Mouse (Mus musculus) heart, embryonic 12.5 days (tissue): ENCODE results near the gene Gm8909. TPM values are rescaled to one million over a fixed set of nuclear protein-coding genes. Genes with fewer than 3 reads are reported as not detected.
"Not testable (repeated sequence)": the region's sequence is repeated elsewhere in the genome, so short reads cannot be mapped to it uniquely, and the experiment has no call there.

Experiments used
- ATAC-seq: fragments of 200-750 bp; cut with Nextera tagmentation; 2 replicates; pipeline ENCODE4 v1.8.0; 2017; ENCODE audit warnings: moderate TSS enrichment, moderate library complexity; ENCODE audit not compliant: insufficient number of reproducible peaks, low FRiP score
- H3K27ac ChIP-seq: fragments of 300-500 bp; sonication (generic); 2 replicates; pipeline ENCODE4 v1.5.1; 2016; ENCODE audit warnings: mild to moderate bottlenecking, moderate library complexity; ENCODE audit not compliant: poor library complexity, severe bottlenecking
- H3K27me3 ChIP-seq: fragments of 300-500 bp; sonication (generic); replicated peaks from 2 replicates; pipeline ENCODE4 v1.6.1; 2016; ENCODE audit warnings: mild to moderate bottlenecking, moderate library complexity
- H3K36me3 ChIP-seq: fragments of 300-500 bp; sonication (generic); 2 replicates; pipeline ENCODE4 v1.6.1; 2016; ENCODE audit warnings: mild to moderate bottlenecking, moderate library complexity
- H3K4me1 ChIP-seq: fragments of 300-500 bp; sonication (generic); replicated peaks from 2 replicates; pipeline ENCODE4 v1.6.1; 2016; ENCODE audit warnings: mild to moderate bottlenecking
- H3K4me2 ChIP-seq: fragments of 300-500 bp; sonication (generic); 2 replicates; pipeline ENCODE4 v1.6.1; 2016; ENCODE audit warnings: mild to moderate bottlenecking, moderate library complexity
- H3K4me3 ChIP-seq: fragments of 300-500 bp; sonication (generic); 2 replicates; pipeline ENCODE4 v1.5.1; 2016; ENCODE audit warnings: mild to moderate bottlenecking
- H3K9ac ChIP-seq: fragments of 300-500 bp; sonication (generic); 2 replicates; pipeline ENCODE4 v1.6.1; 2016; ENCODE audit warnings: mild to moderate bottlenecking, moderate library complexity
- H3K9me3 ChIP-seq: fragments of 300-500 bp; sonication (generic); replicated peaks from 2 replicates; pipeline ENCODE4 v1.6.1; 2016; ENCODE audit warnings: mild to moderate bottlenecking, moderate library complexity
- WGBS: fragments of 180-500 bp; shearing (Covaris S2); methylation state at CpG from one replicate; pipeline ENCODE4 v1.1.7; 2016; 5-methylcytosine and 5-hydroxymethylcytosine counted together
- polyA plus RNA-seq: library from polyadenylated mRNA; unstranded; fragments of >200 nt; fragmentation: Nextera tagmentation; extraction: Ambion mirVana; gene quantifications from 2 replicates; pipeline ENCODE4 v1.2.1, GENCODE M21; 2016

Gm8909 gene
- polyA plus RNA-seq, 1 experiment from 2014 or later: not detected

DNA sequence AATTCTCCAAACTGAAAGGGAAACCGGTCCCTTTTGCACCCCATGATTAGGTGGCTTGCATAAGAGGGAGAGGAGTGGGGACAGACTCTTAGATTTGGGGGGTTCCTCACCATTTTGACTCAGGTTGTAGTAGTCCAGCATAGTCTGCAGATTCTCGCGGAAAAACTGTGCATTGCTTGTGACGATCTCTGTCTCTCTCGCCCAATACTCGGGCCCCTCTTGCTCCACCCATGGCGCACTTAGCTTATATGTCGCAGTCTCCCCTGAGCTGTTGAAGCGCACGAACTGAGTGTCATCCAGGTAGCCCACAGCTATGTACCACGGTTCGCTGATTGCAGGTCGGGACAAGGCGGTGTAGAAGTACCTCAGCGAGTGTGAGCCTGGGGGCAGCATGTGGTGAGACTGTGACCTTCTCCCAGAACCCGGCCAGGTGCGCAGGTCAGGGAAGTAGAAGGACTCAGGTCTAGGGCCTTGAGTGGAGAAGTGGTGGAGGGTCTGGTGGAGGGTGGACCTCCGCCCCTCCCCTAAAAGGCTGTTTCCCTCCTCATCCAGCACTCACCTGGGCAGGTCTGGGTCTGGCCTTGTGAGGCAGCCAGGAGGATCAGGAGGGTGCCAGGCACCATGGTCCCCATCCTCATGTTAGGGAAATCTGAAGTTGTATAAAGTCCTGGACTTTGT lies 21.3 kb upstream of the Gm8909 start:
- H3K9me3 ChIP-seq: no peaks in the 10 kb centered on the region
- H3K4me3 ChIP-seq: no peak overlapping the region
- H3K9ac ChIP-seq: no peak overlapping the region
- 28% methylated on average over 18 of the region's 18 CpGs for WGBS
- H3K4me1 ChIP-seq: no peaks in the 10 kb centered on the region
- H3K27me3 ChIP-seq: peaks cover 88% of the 10 kb centered on the region
- H3K4me2 ChIP-seq: no peak overlapping the region
- no peak for ATAC-seq
- H3K27ac ChIP-seq: no peak overlapping the region
- no peaks in the 10 kb centered on the region for H3K36me3 ChIP-seq

- no peak overlapping the region for H3K9ac ChIP-seq
- no peak overlapping the region for H3K4me3 ChIP-seq
- H3K27me3 ChIP-seq: peaks cover 83% of the 10 kb centered on the region
- no peak overlapping the region for H3K27ac ChIP-seq
- no peaks in the 10 kb centered on the region for H3K4me1 ChIP-seq
- ATAC-seq: no peak
- H3K36me3 ChIP-seq: no peaks in the 10 kb centered on the region
- no peak overlapping the region for H3K4me2 ChIP-seq
- no peaks in the 10 kb centered on the region for H3K9me3 ChIP-seq
- 44% methylated on average over 3 of the region's 3 CpGs for WGBS
Measured at GRCm38 (mm10) chr17:36187540-36187939, 19.2 kb upstream of the Gm8909 start.

DNA sequence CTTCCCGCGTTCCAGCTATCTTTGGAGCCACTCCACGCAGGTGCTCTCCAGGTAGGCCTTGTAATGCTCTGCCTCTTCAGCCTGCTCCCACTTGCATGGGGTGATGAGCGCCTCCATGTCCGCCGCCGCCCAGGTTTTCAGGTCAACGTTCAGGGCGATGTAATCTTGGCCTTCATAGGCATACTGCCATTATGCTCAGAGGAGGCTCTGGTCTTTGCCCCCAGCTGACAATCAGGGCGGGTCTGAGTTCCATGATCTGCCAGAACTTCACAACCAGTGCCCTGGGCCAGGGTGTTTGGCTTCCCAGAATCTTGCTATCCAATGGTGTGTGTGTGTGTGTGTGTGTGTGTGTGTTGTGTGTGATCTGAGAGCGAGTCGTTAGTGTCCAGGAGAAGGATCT lies 13.9 kb upstream of the Gm8909 start:
- H3K27me3 ChIP-seq: peaks cover 60% of the 10 kb centered on the region
- WGBS: 68% methylated on average over 12 of the region's 12 CpGs
- H3K4me1 ChIP-seq: 0 out of 2 replicates have a peak, but pooled peaks cover 4% of the 10 kb centered on the region
- no peaks in the 10 kb centered on the region for H3K36me3 ChIP-seq
- no peaks in the 10 kb centered on the region for H3K9me3 ChIP-seq
- H3K4me2 ChIP-seq: no peak overlapping the region
- H3K9ac ChIP-seq: no peak overlapping the region
- ATAC-seq: no peak
- H3K4me3 ChIP-seq: no peak overlapping the region
- no peak overlapping the region for H3K27ac ChIP-seq

DNA sequence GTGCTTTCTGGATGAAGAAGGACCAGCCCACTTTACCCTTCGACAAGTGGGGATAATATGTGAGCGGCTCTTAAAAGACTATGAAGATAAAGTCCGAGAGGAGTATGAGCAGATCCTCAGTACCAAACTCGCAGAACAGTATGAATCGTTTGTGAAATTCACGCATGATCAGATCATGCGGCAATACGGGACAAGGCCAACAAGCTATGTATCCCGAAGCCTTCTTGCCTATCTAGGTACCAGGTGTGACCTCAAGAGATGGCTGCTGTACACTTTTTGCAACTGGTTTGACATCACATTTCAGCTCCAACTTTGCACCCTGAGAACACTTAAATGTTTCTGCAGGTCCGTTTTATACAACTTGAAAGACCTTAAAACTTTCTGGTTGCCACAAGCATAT lies 11.1 kb upstream of the Gm8909 start:
- H3K4me1 ChIP-seq, H3K36me3 ChIP-seq, ATAC-seq, H3K9me3 ChIP-seq, H3K27ac ChIP-seq: not testable (repeated sequence)
- Histone ChIP-seq H3K4me2 (peak overlapping the region; percentile 84), H3K4me3 (peak overlapping the region; percentile 48), H3K27me3 (peaks cover 34% of the 10 kb centered on the region), H3K9ac (peak overlapping the region; percentile 62; the same call in 1 of the 2 replicates)
- 13% methylated on average over 10 of the region's 10 CpGs for WGBS

GRCm38 (mm10) chr17:36178938-36179337 lies 10.6 kb upstream of the Gm8909 start:
- ATAC-seq: not testable (repeated sequence)
- WGBS: under 1% methylated on average over 40 of the region's 40 CpGs

GRCm38 (mm10) chr17:36176132-36176531 lies 7.8 kb upstream of the Gm8909 start:
- not testable (repeated sequence) for H3K27ac ChIP-seq, H3K9ac ChIP-seq, ATAC-seq, H3K4me1 ChIP-seq, H3K4me2 ChIP-seq, H3K36me3 ChIP-seq, H3K4me3 ChIP-seq, H3K9me3 ChIP-seq
- no CpG with 5 or more reads among the region's 2 CpGs for WGBS
- peaks cover 24% of the 10 kb centered on the region for H3K27me3 ChIP-seq

More at GRCm38 (mm10) chr17:36178938-36179337, 10.6 kb upstream of the Gm8909 start:
- H3K27me3 ChIP-seq: peaks cover 34% of the 10 kb centered on the region
- H3K9ac ChIP-seq: peak overlapping the region; percentile 62
- peak overlapping the region; percentile 84 for H3K4me2 ChIP-seq
- H3K36me3 ChIP-seq, H3K9me3 ChIP-seq, H3K4me1 ChIP-seq, H3K27ac ChIP-seq: not testable (repeated sequence)
- H3K4me3 ChIP-seq: peak overlapping the region; percentile 48

DNA sequence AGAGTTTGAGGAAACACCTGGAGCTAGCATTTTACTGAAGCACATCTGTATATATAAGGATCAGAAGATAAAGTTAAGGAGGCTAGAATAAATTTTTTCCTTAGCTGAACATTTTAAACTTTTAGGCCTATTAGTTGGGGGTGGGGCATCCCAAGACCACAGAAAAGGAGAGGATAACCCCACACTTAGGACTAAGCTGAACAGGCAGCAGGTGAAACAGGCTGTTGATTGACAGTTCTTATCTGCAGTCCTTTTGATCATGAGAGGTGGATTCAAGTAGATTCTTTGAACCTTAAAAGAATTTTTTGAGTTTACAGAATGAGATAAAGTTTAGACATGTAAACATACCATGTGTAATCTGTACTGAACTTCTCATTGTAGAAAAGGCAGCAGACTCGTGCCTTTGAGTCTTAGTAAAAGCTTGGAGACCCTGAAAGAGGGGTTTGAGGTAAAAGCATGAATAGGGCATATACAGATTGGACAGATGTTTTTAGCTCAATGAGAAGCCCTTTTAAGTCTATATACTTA lies 2.0 kb upstream of the Gm8909 start:
- Histone ChIP-seq H3K9ac (no peak overlapping the region), H3K9me3 (no peaks in the 10 kb centered on the region; the same call in 1 of the 2 replicates), H3K27ac (no peak overlapping the region), H3K36me3 (no peaks in the 10 kb centered on the region), H3K4me1 (peaks cover 10% of the 10 kb centered on the region), H3K4me3 (no peak overlapping the region), H3K27me3 (peaks cover 59% of the 10 kb centered on the region), H3K4me2 (no peak overlapping the region)
- WGBS: 28% methylated on average over 1 of the region's 1 CpGs
- no peak for ATAC-seq

DNA sequence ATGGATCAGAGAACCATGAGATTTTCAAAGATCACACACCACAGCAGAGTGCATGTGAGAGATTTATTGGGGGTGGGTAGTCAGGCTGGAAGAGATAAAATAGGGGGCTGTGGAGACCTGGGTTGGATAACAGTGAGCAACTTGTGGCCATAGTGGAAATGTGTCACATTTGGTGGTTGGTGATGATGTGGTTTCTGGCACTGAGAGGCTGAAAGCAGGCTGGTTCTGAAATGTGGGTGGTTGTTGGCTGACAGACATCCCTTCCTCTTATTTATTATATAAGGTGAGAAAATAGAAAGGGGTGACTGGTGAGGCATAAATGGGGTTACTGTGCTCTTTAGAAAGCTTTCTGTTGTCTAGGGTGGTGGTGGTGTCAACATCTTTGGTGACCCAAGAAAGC lies 1.4 kb upstream of the Gm8909 start:
- H3K9me3 ChIP-seq: no peaks in the 10 kb centered on the region; the same call in 1 of the 2 replicates
- no peak overlapping the region for H3K4me3 ChIP-seq
- H3K9ac ChIP-seq: no peak overlapping the region
- H3K27ac ChIP-seq: no peak overlapping the region
- no peak for ATAC-seq
- no peaks in the 10 kb centered on the region for H3K36me3 ChIP-seq
- H3K4me1 ChIP-seq: peaks cover 10% of the 10 kb centered on the region
- no peak overlapping the region for H3K4me2 ChIP-seq
- peaks cover 65% of the 10 kb centered on the region for H3K27me3 ChIP-seq

DNA sequence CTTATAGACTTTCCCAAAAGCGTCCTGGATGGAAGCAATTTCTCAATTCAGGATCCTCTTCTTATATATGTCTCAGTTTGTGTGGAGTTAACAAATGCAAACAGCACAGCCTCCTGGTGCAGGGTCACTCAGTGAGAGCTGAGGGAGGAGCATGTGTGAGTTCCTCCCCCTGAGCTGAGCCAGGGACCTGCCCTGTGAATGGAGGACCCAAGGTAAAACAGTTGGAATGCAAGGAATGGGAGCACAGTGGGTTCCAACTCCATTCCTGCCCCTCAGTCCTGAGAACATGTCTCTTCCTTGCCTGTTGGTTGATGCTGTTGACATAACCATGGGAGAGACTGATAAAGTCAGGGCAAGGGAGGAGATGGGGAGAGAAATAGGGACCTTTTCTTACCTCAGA lies 757 bp upstream of the Gm8909 start:
- H3K27me3 ChIP-seq: peaks cover 69% of the 10 kb centered on the region
- H3K4me1 ChIP-seq, H3K36me3 ChIP-seq, ATAC-seq, H3K4me2 ChIP-seq, H3K9ac ChIP-seq, H3K27ac ChIP-seq, H3K4me3 ChIP-seq, H3K9me3 ChIP-seq: not testable (repeated sequence)
- 45% methylated on average over 1 of the region's 1 CpGs for WGBS

- Histone ChIP-seq H3K9ac (no peak overlapping the region), H3K4me2 (peak overlapping the region; percentile 75), H3K4me1 (peaks cover 10% of the 10 kb centered on the region), H3K27ac (no peak overlapping the region), H3K27me3 (peaks cover 82% of the 10 kb centered on the region), H3K4me3 (peak overlapping the region; percentile 49), H3K36me3 (no peaks in the 10 kb centered on the region), H3K9me3 (no peaks in the 10 kb centered on the region; the same call in 1 of the 2 replicates)
- no peak for ATAC-seq
- WGBS: 1% methylated on average over 48 of the region's 51 CpGs
Measured at GRCm38 (mm10) chr17:36167306-36168038, 865 bp downstream of the Gm8909 start.

DNA sequence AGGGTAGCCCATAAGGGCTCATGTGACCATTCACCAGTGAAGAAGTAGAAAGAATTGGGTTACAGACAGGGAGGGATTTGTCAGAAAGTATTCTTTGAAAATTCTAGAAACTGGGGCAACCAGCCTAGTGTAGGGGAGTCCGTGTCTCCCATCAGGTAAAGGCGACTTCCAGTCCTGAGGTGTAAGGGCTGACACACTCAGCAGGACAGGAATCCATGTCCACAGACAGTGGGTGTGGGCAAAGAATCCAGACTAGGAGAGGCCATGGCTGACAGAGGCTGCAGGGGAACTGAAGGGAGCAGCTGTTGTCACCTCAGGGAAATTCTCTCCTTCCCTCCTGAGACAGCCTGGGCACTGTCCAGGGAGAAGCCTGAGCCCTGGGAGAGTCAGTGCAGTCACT lies 1.4 kb downstream of the Gm8909 start:
- WGBS: 25% methylated on average over 2 of the region's 2 CpGs
- H3K27me3 ChIP-seq: peaks cover 86% of the 10 kb centered on the region
- H3K36me3 ChIP-seq, H3K9ac ChIP-seq, H3K4me3 ChIP-seq, H3K9me3 ChIP-seq, H3K27ac ChIP-seq, H3K4me2 ChIP-seq, H3K4me1 ChIP-seq, ATAC-seq: not testable (repeated sequence)
